Mouse (Mus musculus) naive thymus-derived CD4-positive, alpha-beta T cell, adult 2 months (primary cell): ENCODE data around the gene Olfr1168.
"Not testable (repeated sequence)": the region's sequence is repeated elsewhere in the genome, so short reads cannot be mapped to it uniquely, and the experiment has no call there.

Experiments
- DNase-seq: peaks from one replicate; pipeline ENCODE4 v3.0.0-alpha.2; 2011; ENCODE audit warnings: low read depth

Olfr1168 gene

GRCm38 (mm10) chr2:88181580-88181979 is at the start of gene Olfr1168:
TSS of gene Olfr1168 (plus strand) at chr2:88181880.
- DNase-seq = no peak

- not testable (repeated sequence) for DNase-seq
Measured at GRCm38 (mm10) chr2:88155093-88155492, 26.6 kb upstream of the Olfr1168 start, which contains the start of gene Olfr1167. TSS of gene Olfr1167 (minus strand) at chr2:88155193.

- no peak for DNase-seq
Measured at GRCm38 (mm10) chr2:88220784-88221183, 39.1 kb downstream of the Olfr1168 start.

- no peak for DNase-seq
Measured at GRCm38 (mm10) chr2:88228234-88228633, 46.6 kb downstream of the Olfr1168 start, which contains the start of gene Olfr1170. TSS of gene Olfr1170 (minus strand) at chr2:88228334.
